Mouse (Mus musculus) erythroblast, embryonic 14.5 days (primary cell): ENCODE data around the gene Gm26558.

Source experiments
- GATA1 ChIP-seq: IDR thresholded peaks from 2 replicates; pipeline ENCODE4 v1.6.1; 2012; ENCODE audit warnings: low read length, inconsistent platforms, mixed read lengths
- TAL1 ChIP-seq: IDR thresholded peaks from 3 replicates; pipeline ENCODE4 v1.6.1; 2012; ENCODE audit warnings: low read length, inconsistent platforms, mixed read lengths

DNA sequence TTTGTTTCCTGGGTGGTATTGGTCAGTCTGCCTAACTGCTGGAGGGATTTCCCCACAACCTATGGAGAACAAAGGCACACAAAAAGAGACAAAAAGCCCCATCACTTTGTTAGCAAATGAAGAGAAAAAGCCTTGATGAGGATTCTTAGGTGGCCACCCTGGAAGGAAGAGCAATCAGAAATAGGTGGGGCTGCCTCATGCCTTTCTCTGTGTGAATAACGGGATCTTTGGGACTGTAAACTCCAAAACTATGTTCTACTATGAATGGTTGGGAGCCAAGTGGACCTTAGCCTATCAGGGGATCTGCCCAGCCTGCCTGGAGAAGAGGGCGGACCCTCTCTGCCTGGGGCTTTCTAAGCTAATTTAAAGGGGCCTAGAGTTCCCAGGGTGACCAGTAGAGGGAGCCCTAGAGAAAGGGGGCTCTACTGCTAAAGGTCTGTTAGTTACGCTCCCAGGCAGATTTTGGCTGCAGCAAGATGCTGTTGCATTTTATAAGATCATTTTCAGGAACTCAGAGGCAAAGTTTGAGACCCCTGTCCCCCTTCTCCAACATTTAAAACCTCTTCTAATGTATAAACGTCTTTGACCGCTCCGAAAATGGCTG lies 42.6 kb downstream of the Gm26558 start:
- TF ChIP-seq GATA1 (no peak), TAL1 (no peak)
